Mouse (Mus musculus) right cerebral cortex, postnatal 25 days (tissue): ENCODE data around the gene Sag.
A peak's percentile ranks its signal among the peaks of the same experiment; 100 is the strongest.

ENCODE experiments used
- DNase-seq: peaks from one replicate; pipeline ENCODE4 v3.0.0; 2022

Sag gene

DNA sequence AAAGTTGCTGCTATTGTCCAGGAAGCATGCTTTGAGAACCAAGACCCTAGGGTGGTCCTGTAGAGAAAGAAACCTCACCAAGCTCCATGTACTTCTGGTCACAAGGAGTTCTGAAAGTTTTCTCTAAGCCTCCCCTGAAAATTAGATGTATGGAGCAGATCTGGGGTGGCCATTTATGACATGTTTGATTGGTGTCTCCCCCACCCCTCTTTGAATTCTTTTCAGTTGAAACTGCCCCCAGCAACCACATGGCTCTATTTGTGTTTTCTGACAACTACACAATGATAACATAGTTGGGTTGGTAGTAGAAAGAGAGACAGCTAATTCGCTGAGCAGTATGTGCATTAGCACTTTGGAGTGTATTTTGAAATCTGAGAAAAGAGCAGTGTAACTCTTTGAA lies 52.0 kb downstream of the Sag start:
- no peak for DNase-seq

DNA sequence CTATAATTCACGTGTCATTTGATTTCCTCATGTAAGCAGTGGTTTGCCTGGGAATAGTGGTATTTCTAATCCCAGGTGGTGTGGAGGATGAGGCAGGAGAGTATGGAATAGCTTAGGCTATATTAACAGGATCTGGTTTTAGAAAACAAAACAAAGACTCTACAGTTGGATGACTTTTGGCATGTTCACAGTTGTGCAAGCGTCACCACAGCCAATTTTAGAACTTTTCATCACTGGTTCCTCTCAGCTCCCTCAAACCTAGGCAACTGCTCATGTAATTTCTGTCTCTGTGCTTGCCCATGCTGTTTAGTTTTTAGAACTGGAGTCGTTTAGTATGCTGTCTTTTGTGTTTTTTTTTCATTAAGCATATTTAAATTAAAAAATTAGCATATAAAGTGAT lies 53.3 kb downstream of the Sag start:
- DNase-seq, result peak; percentile 16

DNA sequence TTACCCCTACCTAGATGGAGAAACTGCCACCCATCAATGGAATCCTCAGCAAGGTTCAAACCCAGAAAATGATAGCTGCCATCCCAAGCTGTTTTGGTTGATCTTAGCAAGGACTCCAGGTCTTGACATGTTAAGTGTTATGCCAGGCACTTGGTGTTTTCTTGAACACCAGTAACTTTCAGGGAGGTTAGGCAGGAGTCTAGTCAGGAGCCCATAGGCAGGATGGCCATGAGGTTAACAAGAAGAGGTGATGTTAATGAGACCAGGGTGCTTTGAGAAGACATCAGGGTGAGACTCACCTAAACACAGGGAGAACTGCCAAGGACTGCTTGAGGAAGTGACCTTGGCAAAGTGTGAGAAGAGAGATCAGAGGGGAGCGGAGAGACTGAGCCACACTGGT lies 54.6 kb downstream of the Sag start:
- DNase-seq, result no peak

DNA sequence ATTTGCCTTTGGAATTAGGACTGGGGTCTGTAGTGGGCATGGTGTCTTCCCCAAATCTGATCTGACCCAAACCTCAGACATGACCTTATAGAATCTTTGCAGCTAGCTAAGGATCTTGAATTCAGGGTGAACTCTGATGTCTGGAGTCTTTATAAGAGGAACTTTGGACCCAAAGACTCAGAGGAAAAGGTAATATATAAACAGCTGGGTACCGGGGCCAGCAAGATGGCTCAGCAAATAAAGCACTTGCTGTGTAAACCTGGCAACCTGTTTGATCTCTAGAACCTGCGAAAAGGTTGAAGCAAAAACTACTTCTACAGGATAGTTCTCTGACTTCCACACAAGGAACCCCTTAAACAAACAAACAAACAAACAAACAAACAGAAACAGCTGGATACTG lies 55.0 kb downstream of the Sag start:
- DNase-seq, result no peak

DNA sequence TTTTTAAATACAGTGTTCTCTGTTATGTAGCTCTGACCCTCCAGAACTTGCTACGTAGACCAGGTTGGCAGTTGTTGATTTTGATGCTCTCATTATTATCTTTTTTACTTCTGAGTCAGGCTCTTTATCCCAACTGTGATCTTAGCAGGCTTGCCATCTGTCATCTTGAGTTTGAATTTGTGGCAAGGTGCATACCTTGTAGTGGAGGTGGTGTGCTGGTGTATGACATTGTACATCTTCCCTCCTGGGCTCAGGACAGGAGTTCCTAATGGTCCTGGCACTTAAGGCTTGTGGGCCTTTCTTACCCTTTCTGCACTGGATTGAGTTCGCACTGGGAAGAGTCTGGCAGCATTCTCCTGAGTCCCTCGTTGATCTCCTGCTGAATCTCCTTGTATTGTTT lies 60.1 kb downstream of the Sag start:
- no peak for DNase-seq

DNA sequence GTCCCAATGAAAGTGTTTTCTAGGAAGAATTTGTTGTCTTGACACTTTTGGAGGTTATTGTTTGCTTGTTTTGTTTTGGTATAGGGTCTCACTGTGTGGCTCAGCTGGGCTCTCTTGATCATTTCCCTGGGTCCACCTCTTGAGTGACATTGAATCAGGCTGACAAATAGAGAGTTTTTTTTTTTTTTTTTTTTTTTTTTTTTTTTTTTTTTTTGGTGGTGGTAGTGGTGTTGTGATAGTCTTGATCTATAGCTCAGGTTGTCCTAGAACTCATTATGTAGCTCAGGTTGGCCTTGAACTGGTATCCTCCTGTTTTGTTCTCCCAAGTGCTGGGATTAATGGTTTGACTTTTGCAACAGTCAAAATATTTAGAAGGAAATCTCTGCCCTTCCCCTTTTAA lies 61.4 kb downstream of the Sag start:
- DNase-seq, result no peak

DNA sequence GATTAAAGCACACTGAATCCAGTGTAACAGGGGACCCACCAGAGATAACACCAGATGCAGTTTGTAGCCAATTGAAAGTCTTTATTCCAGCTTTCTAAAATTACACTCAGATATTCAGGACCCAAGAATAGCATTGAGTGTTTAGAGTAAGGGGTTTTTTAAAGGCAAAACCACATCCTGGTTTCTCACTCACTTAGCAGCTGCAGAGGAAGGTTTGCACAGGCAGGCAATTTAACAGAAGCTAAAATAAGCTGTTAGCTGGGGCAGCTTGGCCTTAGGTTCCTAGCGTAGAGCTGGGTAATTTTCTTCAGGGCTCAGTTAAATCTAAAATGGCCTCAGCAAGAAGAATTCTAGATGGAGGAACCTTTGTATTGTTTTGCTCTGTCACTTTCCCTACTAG lies 63.2 kb downstream of the Sag start:
- DNase-seq, result no peak

DNA sequence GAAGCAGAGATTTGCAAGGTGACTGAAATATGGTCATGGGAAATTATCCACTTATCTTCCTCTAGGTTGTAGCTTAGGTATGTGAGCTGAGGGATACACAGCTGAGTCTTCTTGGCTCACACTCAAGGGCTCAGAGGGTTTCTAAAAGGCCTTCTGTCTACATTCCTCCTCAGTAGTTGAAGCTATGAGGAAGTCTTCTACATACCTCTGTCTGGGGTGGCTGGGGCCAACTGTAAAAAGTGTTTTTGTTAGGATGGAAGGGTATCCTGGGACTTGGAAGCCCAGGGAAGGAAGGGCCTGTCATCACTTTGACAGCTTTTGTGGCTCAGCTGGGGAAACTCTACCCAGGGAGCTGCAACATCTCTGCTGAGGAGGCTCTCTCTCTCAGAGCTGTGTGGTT lies 68.1 kb downstream of the Sag start:
- DNase-seq, result no peak

DNA sequence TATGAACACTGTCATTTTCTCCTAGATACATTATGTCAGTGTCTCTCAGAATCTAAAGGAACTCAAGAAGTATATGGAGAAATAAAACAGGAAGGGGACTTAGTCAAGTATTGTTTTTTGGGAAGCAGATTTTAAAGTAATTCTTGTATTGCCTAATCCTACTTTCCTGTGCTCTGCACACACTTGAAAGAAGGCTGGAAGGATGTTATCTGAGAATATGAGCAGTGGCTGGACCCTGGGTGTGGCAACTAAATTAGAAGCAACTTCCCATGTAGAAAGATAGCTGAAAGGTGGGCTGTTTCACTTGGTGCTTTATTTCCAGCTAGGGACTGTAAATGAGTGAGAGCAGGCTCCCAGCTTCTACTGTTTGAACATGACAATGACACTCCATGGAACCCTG lies 69.6 kb downstream of the Sag start:
- DNase-seq, result no peak

DNA sequence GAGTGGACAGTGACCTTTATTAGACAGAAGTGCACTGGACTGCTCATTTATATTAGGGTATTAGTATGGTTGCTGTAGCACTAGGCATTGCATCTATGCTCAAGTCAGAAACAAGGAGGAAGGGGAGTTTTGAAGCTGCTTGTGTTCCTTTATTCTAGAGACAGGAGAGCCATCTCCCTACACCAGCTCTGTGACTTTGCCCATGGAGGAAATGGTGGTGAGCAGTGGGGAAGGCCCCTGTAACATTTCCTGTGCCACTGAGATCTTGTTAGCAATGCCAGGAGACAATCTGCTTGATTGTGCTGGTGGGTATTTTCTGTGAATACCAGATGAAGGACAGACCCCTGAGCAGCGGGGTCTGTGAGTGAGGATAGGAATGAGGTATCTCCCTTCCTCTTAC lies 72.6 kb downstream of the Sag start:
- no peak for DNase-seq

DNA sequence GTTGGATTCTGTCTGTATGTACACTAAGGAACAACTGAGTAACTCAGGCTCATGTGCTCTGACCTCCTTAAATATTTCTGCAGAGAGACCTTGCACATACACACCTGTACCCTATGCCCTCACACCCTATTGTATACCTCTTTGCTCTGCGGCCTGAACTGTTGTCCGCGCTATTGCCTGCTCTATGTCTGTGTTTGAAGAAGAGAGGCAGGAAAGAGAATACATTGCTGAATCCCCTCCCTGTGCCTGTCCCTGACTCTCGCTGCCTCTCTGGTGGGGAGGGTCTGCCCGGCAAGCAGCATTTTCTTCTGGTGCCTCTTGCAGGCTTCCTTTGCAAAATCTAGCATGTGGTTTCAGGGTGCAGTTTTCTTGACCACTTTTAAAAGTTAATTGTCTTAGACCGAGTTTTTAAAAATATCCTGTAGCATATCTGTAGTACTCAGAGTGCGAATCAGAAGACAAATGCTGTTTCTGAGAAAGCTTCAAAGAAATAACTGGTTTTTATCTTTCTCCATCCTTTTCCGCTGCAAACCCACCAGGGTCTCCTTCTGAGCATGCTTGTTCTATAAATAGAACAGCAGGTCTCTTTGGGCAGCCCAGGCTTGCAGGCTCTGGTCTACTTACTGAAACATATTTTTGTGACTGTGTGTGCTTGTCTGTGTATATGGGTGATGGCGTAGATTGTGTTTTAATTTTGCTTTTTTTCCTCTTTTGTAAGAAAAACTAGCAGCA lies 74.2 kb downstream of the Sag start:
- no peak for DNase-seq

DNA sequence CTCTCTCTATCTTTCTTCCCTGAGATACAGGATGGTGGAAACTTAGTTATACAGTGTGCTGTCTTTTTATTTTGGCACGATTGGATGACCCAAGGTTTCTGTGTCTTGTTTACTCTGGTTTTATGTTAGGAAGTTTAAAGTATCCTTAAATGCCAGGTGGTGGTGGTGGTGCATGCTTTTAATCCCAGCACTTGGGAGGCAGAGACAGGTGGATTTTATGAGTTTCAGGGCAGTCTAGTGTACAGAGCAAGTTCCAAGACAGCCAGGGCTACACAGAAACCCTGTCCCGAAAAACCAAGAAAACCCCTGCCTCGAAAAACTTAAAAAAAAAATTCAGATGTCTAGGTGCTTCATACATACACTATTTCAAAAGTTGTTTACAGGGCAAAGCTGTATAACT lies 75.6 kb downstream of the Sag start:
- DNase-seq, result no peak

DNA sequence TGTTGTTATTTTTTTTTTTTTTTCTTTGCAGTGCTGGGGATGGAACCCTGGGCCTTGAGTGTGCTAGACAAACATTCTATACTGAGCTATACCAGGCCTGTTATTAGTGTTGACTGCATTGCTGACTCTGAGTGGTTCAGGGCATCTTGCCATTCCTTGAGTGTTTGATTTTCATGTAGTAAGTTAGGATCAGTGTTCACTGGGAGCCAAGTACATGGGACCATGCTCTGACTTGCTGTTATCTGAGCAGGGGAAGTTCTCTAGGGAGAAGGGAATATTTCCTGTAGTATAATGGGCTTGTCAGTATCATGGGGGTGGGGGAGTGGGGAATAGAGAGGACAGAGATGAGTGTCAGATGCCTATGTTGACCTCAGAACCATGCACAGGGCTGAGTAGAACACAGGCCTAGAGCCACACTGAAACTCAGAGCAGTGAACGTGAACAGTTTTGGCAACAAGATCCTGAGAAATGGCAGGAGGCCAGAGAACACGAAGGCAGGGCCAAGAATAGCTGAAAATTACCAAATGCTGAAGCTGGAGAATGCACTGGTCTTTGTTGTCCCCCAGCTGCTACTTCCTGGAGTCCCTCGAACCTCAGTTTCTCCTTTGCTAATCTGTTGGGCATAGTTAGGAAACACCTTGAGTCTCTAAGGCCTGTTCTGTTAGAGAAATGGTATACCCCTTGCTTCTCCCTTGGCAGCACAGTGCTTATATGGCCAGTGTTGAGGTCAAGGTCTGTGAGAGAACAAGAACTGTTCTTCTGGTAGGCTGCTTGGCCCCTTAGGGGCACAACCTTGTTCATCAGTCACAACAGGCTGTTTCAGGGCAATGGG lies 76.2 kb downstream of the Sag start:
- peak; percentile 68 for DNase-seq

DNA sequence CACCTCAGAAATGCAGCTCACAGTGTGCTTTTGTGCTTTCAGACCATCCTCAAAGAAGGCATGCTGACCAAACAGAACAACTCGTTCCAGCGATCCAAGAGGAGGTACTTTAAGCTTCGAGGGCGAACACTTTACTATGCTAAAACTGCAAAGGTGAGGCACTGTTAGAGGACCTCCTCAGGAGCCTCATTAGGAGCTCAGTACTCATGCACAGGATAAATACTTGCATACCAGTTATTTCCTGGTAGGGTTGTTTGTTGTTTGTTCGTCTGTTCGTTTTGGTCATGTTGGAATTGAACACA lies 76.8 kb downstream of the Sag start:
- no peak for DNase-seq

DNA sequence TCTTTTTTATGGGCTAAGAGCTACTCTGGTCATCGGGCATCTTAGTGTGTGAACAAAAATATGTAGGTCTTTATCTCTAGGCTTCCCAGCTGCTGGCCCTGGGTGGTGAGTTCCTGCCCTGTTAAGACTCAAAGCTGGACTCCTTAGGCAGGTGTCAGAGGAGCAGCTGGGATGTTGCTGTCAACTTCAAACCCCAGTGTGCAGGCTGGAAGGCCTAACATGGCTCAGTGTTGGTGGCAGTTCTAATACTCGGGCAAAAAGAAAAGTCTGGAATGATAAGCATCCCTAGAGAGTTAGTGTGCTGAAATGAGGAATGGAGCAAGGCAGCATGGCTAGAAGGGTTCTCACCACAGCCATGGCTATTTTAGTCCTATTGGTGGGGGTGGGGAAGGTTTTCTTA lies 77.4 kb downstream of the Sag start:
- no peak for DNase-seq

DNA sequence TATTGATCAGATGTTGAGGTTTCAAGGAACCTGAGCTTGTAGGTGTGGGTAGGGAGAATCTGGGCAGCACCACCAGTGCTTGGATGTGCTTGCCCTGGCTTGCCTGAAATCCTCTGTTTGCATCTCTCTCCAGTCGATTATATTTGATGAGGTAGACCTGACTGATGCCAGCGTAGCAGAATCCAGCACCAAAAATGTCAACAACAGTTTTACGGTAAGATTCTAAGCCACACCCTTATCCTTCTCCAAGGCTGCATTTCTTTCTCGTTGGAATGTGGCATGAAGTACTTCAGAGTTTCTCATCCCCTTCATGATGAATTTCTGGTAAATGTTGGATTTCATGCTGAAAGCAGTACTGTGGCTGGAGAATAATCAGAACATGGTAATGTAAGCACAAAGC lies 78.2 kb downstream of the Sag start:
- no peak for DNase-seq

DNA sequence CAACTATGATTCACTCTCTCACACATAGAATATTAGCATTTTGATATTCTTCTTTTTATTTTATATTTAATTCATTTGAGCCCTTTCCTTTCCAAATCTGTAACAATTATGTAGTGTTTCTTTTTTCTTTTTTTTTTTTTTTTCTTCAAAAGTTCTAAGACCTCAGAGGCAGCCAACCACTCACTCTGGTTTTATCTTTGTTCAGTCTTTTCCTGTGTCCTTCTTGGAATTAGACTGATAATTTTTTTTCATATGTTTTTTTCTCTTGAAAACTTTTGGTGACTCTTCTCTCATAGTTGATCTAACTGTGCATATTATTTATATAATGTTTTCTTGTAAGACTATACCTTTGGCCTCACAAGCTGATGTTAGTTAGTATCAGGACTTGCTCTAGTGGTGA lies 79.1 kb downstream of the Sag start:
- no peak for DNase-seq

DNA sequence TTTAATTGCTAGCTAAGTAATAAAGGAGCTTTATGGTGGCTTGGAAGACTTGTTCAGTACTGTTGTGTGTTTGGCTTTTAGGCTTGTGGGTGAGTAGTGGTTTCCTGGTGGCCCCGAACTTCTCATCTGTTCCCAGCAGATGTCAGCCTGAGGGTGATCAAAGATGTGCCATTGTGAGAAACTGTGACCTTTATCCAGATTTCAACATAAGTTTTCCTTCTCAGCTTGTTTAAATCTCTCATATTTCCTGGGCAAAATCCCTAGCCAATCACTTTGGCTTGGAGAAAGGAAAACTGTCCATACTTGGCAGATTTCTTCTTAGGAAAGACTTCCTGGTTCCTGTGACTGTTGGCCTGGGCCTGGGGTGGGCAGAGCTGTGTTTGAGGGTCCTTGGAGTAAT lies 87.5 kb downstream of the Sag start:
- no peak for DNase-seq

DNA sequence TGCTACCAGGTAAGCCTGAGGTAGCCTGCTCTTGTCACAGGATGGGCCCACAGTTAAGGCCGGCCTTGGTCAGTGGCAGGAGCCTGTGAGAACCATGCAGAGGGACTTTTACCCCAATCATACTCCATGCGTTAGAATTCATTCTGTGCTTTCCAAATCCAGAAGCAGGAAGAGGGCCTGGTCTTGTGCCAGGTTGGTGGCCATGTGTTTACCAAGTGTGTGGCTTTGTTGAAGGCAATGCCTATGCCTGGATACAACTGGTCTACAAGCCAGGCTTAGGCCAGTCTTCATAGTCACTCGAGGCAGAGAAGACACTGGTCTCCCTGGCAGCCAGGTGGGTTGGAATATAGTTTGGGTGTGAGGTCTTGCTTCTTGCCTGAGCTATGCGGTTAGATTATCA lies 88.2 kb downstream of the Sag start:
- DNase-seq, result no peak

DNA sequence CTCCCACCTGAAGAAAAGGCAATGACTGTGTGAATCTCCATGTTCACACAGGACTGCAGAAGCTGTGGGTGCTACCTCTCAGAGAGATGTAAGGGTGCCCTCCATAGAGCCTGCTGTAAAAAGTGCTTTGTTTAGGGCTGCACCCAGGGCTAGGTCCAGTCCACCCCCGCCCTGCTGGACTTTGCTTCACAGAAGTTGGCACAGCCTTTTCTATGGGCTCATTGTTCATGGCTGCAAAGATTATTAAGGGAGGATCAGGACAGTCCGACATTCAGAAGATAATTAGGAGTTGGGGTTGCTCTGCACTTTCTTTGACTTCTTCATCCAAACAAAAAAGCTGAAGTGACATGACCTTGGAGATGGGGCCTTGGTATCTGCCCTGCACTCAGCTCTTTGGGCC lies 89.0 kb downstream of the Sag start:
- DNase-seq, result no peak

DNA sequence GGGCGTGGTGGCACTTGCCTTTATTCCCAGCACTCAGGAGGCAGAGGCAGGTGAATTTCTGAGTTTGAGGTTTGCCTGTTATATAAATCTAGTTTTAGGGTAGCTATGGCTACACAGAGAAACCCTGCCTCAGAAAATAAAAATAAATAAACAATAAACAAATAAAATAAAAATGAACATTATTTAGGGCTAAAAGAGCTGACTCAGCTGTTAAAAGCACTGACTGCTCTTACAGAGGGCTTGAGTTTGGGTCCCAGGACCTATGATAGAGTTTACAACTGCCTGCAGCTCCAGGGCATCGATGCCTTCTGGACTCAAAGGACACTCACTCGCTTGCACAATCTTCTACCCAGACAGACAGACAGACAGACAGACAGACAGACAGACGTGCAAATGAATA lies 89.9 kb downstream of the Sag start:
- DNase-seq, result no peak
